Mouse (Mus musculus): ENCODE data around the gene Trpm3.

Trpm3 gene

DNA sequence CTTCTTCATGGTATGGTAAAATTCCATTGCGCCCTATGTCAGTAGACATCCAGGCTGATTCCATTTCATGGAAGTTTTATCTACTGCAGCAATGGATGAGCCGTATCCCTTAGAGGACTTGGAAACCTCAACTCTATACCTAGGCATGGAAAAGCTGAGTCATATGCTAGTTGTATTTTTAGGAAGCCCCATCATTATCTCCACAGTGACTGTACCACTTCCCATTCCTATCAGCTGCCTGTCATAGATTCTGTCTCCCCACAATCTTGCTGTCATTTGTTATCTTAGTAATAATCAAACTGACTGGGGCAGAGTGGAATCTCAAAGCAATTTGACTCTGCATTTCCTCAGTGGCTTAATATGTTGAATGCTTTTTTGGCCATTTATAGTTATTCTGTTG lies 169.2 kb downstream of the Trpm3 start:
- no peak for DNase-seq (ENCODE audit: low spot score)

DNA sequence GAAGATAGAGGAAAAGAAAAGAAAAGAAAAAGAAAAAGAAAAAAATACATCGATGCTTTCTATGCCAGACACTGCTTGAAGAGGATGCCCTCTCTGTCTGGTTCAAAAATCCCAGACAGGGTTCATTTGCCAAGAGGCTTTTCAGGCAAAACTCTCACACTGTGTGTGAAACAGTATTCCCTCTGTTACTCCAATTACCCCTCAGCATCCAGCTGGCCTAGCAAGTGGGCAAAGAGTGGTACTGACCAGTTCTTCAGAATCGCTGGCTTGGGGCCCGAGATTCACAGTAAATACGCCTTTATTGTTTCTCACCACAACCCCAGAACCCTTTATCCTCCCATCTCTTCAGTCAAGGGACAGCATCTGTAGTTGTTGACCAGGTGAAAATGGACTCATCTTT lies 178.5 kb downstream of the Trpm3 start:
- DNase-seq (ENCODE audit: low spot score), result no peak

DNA sequence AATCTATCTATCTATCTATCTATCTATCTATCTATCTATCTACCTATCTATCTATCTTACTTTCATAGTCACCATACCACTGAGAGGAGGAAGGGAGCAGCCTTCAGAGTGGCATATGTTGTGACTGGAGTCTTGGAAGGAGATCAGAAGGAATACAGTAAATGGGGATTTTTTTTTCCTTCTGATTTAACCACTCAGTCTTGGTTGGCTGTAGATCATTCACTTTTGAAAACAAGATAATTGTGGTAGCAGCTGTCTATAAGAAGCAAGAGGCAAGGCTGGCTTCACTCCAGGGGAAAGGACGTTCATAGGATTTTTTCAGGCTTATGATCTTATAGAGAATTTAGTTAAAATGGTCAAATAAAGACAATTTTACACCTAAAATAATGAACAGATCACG lies 188.0 kb downstream of the Trpm3 start:
- DNase-seq (ENCODE audit: low spot score), result no peak

DNA sequence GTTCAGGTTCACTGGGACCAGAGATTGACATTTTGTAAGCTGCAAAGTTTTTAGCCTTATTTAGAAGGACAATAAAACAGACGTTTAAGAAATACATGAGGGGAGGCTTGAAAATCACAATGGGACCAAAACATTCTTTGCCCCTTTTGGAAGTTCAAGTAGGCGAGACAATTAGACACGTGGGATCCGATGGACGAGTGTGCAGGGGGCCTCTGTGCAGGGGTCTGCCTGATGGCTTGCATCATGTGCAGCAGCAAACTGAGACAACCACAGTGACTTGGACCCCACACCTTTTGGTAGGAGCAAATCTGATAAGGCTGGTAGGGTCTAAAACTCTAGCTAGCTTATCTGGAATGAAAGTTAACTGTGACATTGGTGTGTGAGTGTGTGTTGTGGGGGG lies 188.4 kb downstream of the Trpm3 start:
- DNase-seq (ENCODE audit: low spot score), result no peak

DNA sequence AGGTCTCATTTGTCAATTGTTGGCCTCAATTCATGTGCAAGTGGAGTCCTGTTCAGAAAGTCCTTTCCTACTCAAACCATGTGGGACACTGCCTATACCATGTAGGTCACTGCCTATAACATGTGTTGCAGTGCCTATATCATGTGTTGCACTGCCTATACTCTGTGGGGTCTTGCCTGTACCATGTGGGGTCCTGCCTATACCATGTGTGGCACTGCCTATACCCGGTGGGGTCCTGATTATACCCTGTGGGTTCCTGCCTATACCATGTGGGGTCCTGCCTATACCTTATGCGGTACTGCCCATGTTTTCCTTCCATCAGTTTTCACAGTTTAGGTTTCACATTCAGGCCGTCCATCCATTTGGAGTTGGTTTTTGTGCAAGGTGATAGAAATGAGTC lies 197.4 kb downstream of the Trpm3 start:
- no peak for DNase-seq (ENCODE audit: low spot score)

DNA sequence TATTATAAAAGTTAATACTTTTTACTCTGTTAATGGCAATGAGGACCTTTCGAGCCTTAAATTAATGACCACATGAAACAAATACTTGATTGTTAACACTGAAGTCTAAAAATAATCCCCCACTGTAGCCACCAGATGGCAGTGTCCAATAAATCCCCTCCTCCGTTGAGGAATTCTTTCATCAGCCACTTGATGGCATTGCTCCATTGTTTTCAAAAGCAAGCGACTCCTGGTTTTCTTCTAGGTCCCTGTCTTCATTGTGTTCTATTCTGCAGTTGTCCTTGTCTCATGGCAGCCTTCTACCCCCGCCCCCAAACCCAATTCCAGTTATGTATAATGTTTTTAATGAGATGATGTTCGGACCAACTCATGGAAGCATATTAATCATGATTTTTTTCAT lies 198.6 kb downstream of the Trpm3 start:
- peak; percentile 34 for DNase-seq (ENCODE audit: low spot score)

DNA sequence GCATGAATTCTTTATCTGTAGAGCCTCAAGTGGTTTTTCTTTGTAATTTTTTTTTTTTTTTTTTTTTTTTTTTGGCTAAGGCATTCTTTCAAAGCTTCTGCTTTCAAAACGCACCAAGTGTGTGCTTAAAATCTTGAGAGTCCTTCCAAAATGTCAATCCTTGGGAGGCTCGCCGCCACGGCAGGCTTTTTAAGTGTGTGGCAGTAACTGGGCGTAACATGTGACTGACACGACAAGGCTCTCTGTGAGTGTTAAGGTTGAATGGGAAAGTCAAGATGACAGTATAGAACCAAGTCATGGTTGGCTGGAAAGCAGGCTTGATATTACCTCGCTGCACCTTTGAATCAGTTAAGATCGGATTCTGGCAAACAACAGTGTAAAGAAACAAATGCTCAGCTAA lies 200.1 kb downstream of the Trpm3 start:
- no peak for DNase-seq (ENCODE audit: low spot score)

DNA sequence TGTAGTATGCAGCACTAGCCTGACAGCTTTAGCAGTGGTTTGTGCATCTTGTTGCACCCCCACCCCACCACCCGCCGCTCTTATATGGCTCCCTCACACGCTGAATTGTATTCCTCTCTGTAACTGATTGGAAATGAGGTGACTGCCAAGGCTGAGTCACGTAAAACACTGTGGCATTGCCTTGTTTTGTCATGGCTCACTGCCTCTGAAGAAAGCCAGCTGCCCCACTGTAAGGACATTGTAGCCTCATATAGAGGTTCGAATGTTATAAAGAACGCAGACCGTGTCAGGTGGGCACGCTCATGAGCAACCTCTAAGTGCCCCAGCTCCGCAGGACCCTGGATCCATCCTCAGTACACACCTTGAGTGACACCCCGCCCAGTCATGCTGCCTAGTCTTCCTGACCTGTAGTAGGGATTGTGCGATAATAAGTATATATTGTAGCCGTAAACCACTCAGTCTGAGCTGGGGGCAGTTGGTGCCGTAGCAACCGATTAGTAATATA lies 215.2 kb downstream of the Trpm3 start:
- no peak for DNase-seq (ENCODE audit: low spot score)

DNA sequence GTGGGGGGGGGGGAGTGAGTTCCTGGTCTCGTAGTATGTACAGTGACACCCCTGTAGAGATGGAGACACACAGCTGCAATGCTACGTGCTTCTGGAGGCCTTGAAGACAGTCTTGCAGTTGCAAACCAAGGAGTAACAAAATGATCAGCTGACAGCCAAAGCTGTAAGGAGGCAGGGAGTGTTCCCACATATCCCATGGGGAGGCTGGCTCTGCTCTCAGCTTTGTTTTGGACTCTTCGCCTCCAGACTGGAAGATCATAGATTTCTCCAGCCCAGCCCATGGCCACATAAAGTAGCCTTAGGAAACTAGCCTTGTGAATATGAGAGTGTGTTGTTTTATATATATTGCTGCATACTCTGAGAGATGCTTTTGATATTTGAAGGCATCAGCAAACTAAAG lies 248.0 kb downstream of the Trpm3 start:
- no peak for DNase-seq (ENCODE audit: low spot score)

DNA sequence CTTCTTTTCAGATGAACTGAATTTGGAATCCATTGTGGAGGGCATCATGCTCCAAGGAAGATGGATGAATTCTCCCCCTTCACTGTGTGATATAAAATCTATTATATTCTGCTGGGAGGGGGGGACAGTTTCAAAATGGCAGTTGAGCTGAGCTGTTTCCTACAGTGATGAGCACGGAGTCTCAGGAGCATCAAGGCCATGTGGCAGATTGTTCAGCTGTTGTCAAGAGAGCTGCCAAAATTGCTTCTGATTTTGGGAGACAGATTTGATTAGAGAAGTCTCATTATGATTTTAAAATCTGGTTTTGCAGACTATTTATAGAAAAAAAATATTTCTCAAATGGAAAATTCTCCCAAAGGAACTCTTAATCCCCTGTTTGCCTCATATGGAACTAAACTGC lies 255.9 kb downstream of the Trpm3 start:
- DNase-seq (ENCODE audit: low spot score), result no peak

DNA sequence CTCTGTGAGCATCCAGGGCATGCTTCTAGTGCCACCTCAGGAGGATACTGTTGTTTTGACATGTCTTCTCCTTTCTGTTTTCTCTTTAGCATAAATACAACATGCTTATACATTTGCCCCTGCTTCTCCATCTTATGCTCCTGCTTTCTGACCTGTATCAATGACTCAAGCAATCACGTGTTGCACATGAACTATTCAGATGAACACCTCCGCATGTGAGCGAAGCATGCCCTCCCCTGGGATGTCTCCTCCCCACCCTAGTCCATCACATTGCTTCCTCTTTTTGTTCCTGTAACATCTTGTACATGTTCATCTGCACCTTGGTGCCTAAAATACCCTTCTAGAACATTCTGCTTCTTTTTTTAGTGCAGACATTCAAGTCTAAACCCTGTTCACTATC lies 265.2 kb downstream of the Trpm3 start:
- DNase-seq (ENCODE audit: low spot score), result no peak

DNA sequence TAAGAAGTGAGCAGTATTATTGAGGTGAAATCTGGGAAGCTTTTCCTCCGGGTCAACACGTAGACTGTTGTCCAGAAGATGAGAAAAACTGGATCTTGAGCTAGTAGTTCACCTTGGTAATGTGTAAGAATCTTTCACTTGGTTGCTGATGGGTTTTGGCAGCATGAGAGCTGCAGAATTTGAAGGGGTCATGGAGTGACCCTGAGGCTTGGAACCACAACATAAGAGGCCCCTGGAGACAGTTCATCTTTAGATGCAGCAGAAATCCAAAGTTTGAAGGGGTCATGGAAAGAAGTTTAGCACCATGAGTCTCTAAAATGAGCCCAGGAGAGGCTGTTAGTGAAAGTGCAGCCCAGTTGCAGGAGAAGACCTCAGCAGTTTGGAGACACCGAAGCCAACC lies 279.4 kb downstream of the Trpm3 start:
- DNase-seq (ENCODE audit: low spot score), result no peak

DNA sequence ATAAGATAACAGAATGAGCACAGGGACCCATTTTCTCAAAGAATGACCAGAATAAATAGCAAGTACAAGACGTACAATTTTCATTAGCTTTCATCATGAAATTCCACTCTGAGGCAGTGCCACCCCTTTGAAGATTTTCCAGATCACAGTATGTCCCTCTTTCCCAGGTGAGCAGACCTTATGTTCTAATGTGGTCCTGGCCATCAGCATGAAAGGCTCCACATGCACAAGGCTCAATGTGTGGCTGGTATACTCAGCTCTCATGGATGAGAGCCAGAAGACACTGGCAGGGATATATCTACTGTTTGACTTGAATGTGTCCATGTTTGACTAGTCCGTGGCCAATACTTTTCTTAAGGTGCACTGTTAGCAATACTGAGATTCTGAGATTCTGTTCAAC lies 298.4 kb downstream of the Trpm3 start:
- no peak for DNase-seq (ENCODE audit: low spot score)

DNA sequence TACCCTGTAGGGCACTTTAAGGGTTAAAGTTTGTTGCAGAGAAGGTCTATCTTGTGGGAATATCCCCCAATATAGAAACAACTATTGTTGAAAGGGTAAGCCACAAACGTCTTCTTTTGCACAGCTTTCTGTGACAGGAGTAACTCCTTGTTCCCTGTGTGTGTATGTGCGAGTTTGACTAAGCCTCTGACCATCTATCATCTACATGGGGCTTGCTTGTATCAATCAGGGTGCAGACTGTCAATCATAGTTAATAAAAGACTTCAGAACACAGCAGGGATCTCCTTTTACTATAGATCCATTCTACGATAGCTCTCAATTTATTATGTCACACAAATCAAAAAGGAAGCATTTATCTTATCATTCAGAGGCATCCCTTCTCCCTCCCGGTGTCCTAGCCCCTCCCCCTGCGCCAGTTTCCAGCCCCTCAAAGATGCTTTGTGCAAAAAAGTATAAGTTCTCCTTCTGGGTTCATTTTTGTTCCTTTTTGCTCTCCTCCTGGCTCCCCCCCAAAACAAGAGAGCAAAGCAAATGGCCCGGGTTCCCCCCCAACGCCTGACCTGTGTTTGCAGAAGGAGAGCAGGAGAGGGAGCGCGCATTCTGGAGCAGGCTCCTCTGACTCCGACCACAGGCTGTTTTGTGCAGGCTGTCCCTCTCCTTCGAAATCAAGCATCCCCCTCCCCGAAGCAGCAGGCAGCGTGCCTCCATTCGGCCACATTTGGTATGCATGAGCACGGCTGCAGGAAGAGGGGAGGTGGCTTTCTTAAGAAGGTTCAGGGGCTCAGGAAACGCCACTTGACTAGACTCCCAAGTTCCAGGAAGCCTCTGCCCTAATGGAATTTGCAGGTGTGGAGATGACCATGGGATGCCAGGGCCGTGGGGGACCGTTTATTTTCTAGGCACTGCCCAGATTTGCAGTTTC lies 308.8 kb downstream of the Trpm3 start:
- no peak for DNase-seq (ENCODE audit: low spot score)

DNA sequence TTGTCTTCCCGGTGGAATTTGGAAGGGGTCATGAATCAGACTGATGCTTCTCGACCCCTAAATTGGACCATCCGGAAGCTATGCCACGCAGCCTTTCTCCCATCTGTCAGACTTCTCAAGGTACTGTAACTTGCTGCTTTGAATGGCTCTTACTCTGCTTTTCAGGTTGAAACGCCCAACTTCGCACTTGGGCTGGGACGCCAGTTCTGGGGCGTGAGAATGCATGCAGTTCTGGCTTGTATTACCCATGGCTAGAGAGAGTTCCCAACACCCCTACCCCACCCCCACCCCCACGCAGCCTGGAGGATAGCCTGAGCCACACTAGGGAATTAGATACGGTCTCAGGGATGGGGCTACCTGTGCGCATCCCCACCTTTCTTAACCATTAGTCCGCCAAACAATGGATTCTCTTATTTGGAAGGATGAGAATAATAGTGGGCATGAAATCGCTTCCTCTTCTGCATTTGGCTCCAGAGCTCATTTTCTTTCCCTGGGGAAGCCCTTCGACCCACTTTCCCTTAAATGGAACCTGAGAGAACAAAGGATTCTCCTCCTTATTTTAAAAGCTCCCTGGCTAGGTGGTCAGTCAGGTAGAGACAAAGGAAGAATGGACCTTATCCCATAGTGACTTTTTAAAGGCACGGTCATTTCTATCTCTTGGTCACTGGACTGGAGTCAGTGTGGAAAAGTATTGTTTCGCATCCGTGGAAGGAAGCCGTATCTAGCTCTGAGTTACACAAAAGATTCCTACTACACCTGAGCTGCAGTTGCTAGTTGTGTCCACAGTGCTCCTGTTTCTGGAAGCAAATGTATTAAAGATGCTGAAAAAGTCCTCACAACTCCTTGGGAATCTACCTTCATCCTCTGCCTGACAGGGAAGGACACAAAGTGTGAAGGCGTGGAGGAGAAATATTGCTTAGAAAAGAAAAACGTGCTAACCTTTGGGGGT lies 309.8 kb downstream of the Trpm3 start:
- no peak for DNase-seq (ENCODE audit: low spot score)

DNA sequence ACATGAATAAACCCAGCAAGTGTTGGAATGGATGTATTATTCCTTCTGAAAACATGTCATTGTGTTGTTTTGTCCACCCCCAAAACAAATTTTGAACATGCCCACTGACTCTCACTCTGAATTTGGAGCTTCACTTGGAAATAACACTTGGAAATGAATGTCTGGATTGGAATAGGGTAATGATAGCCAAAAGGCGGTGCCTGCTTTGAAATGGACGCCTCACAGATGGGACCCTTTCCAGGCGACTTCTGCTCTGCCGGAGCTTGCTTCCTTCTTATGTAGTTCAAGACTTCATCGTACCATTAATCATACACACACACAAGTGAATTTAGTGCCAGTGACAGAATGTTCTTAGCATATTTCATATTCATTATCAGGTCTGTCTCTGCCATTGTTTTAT lies 312.4 kb downstream of the Trpm3 start:
- DNase-seq (ENCODE audit: low spot score), result no peak

DNA sequence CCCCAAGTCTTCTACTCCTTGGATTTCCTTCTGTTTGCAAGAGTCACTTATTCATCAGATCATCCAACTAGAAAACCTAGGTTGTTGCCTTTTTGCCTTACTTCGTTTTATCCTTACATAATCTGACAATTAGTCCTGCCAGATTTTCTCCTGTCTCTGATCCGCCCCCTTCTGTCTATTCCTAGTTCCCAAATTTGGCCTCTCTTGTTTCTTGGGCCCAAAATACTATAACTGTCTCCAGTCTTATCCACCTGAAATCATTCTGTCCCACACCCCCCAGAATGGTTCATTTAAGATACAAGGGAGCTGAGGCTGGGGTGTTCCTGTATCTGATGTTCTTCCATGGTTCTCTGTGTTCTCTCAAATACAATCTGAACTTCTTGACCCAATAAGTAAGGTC lies 318.1 kb downstream of the Trpm3 start:
- no peak for DNase-seq (ENCODE audit: low spot score)

DNA sequence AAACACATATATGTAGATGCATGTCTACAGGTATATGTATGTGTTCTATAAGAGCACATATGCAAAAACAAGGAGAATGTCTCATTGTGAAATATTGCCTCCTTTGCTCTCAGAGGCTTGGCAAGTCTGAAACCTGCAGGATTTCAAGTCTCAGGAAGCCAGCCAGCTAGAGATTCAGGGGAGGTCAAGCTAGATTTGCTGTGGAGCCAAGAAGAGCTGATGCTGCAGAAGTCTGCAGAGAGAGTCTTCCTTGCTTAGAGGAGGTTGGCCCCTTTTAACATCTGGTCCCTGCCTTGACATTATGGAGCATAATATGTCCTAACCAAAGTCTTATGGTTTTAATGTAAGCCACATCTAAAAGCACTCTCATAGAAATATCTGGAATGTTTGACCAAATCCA lies 323.2 kb downstream of the Trpm3 start:
- no peak for DNase-seq (ENCODE audit: low spot score)

DNA sequence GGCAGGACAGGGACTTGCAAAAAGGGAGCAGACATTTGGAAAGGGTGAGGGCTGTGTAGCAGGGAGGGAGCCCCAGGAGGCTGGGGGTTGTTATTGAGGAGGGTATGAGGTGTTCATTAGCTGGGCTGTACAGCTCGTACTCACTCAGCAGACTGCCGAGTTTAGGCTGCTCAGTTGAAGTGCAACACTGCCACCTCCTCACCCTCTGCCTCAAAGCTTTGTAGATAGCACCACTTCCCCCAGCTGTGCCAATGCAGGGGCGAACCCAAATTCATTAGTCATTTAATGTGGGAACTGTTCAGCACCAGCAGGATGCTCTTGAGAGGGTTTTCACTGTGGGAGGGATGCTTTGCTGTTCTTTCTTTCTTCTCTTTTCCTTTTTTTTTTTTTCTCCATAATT lies 324.7 kb downstream of the Trpm3 start:
- no peak for DNase-seq (ENCODE audit: low spot score)

DNA sequence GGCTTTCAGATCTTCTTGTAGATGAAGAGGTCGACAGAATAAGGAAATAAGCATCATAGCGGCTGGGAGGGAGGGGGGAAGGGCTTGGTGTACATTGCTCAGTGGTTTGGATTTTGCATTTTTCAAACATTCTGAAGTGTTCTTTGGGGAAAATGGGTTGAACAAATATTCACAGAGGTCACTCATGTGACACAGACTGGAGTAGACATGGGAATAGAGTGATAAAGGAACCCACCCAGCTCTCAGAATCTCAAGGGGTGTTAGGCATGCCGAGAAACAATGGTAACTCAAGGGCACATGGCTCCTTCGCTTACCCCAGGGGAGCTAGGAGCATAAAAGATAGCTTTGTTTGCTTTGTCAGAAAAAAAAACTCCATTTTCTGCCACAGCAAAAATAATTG lies 330.8 kb downstream of the Trpm3 start:
- DNase-seq (ENCODE audit: low spot score), result no peak

DNA sequence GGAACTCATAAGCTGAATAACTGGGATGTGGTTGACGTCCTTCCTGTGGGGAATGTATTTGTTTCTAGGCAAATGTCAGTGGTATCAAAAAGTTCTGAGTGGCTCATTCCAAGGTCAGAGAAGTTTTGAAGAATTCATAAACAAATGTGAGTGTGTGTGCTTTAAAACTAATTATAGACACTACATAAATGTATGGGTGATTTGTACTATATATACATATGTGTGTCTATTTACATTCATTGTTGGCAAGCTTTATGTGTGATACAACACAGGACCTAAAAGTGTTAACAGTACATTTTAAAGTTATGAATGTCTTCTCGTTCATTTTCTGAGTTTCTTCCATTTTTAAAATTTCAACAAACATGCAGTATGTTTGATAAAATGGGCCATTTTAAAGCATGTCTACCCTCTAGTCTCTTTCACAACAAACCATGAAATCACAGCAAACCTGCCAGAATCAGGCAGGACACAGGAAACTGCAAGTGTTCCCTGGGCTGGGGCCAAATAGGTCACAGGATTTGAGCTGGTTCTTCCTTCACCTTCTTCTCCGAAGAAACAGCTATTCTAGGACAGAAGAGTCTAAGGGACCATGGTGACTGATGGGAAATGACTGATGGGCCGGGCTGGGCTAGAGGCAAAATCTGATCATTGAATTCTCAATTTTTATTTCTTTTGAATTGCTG lies 334.3 kb downstream of the Trpm3 start:
- no peak for DNase-seq (ENCODE audit: low spot score)

DNA sequence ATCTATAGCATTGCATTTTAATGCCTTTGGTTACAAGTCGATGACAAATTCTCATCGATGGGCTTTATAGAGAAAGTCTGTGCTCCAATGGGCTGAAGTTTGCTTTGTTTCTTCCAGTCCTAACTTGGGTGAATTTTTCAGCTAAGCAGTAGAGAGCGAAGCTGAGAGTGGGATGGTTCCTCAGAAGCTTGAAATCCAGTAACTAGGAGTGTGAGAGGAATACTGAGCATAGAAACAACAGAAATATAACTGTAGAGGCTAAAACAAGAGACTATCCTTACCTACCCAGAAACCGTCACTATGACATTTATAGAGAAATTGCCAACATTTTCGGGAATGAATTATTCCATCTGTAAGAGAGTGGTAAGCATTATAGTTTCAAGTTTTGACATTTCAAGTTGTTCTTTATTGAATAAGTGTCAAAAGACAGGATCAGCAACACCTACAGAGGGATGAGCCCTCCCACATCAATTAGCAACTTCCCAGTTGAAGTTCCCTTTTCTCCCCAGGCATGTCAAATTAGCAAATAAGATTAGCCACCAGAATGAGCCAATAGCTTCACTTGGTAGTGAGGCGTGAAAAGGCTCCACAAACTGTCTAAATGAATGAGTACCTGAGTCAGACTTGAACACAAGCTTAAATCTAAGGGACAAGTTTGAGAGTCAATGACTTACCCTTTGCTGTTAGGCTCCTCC lies 339.6 kb downstream of the Trpm3 start:
- DNase-seq (ENCODE audit: low spot score), result no peak

Measured in urinary bladder, postnatal 14 days (tissue).